Mouse (Mus musculus): ENCODE data around the gene Cep164. TPM values are rescaled to one million over a fixed set of nuclear protein-coding genes. Genes with fewer than 3 reads are reported as not detected.
A peak's percentile ranks its signal among the peaks of the same experiment; 100 is the strongest.

Gene Cep164
- polyA plus RNA-seq, 1 experiment from 2014 or later = 14.5 TPM

- peak overlapping the region; percentile 79 for H3K27ac ChIP-seq (replicated peaks)
- no peak overlapping the region for H3K9ac ChIP-seq (replicated peaks)
- H3K4me3 ChIP-seq = no peak overlapping the region
- H3K27me3 ChIP-seq = no peaks in the 10 kb centered on the region
- 10% methylated on average over 13 of the region's 13 CpGs for WGBS
- no peak overlapping the region for H3K4me2 ChIP-seq (replicated peaks)
- H3K36me3 ChIP-seq = no peaks in the 10 kb centered on the region
- peaks cover 26% of the 10 kb centered on the region for H3K4me1 ChIP-seq
- ATAC-seq (replicated peaks) = peak; percentile 78
- no peaks in the 10 kb centered on the region for H3K9me3 ChIP-seq
Observed at GRCm38 (mm10) chr9:45798467-45799164, 29.9 kb downstream of the Cep164 start.

- no peak overlapping the region for H3K27ac ChIP-seq (replicated peaks)
- WGBS = 71% methylated on average over 3 of the region's 3 CpGs
- no peak overlapping the region for H3K4me2 ChIP-seq (replicated peaks)
- no peak for ATAC-seq (replicated peaks)
- no peak overlapping the region for H3K4me3 ChIP-seq
- no peaks in the 10 kb centered on the region for H3K36me3 ChIP-seq
- no peaks in the 10 kb centered on the region for H3K27me3 ChIP-seq
- H3K4me1 ChIP-seq = peaks cover 27% of the 10 kb centered on the region
- no peaks in the 10 kb centered on the region for H3K9me3 ChIP-seq
- H3K9ac ChIP-seq (replicated peaks) = no peak overlapping the region
Observed at GRCm38 (mm10) chr9:45797271-45797670, 31.2 kb downstream of the Cep164 start.

GRCm38 (mm10) chr9:45795722-45796121 is 32.8 kb downstream of the Cep164 start:
- no peak for ATAC-seq (replicated peaks)
- H3K4me2 ChIP-seq (replicated peaks) = no peak overlapping the region
- H3K4me3 ChIP-seq = no peak overlapping the region
- H3K9ac ChIP-seq (replicated peaks) = no peak overlapping the region
- H3K36me3 ChIP-seq = peaks cover 4% of the 10 kb centered on the region; the same call in 1 of the 2 replicates
- H3K9me3 ChIP-seq = no peaks in the 10 kb centered on the region
- no peaks in the 10 kb centered on the region for H3K27me3 ChIP-seq
- peaks cover 27% of the 10 kb centered on the region for H3K4me1 ChIP-seq
- no peak overlapping the region for H3K27ac ChIP-seq (replicated peaks)
- 90% methylated on average over 5 of the region's 5 CpGs for WGBS

GRCm38 (mm10) chr9:45793697-45794096 is 34.8 kb downstream of the Cep164 start:
- no peak for ATAC-seq (replicated peaks)
- Histone ChIP-seq H3K4me2 (replicated peaks) (no peak overlapping the region), H3K4me1 (peaks cover 16% of the 10 kb centered on the region), H3K9ac (replicated peaks) (no peak overlapping the region), H3K9me3 (no peaks in the 10 kb centered on the region), H3K4me3 (no peak overlapping the region), H3K27ac (replicated peaks) (peak overlapping the region; percentile 37; the same call in 1 of the 2 replicates), H3K27me3 (no peaks in the 10 kb centered on the region), H3K36me3 (peaks cover 4% of the 10 kb centered on the region; the same call in 1 of the 2 replicates)
- WGBS = 77% methylated on average over 6 of the region's 6 CpGs

GRCm38 (mm10) chr9:45792235-45792634 is 36.3 kb downstream of the Cep164 start:
- H3K27me3 ChIP-seq = no peaks in the 10 kb centered on the region
- H3K9ac ChIP-seq (replicated peaks) = no peak overlapping the region
- H3K9me3 ChIP-seq = no peaks in the 10 kb centered on the region
- peaks cover 4% of the 10 kb centered on the region; the same call in 1 of the 2 replicates for H3K36me3 ChIP-seq
- peak overlapping the region; percentile 29 for H3K27ac ChIP-seq (replicated peaks)
- ATAC-seq (replicated peaks) = no peak
- H3K4me2 ChIP-seq (replicated peaks) = no peak overlapping the region
- no peak overlapping the region for H3K4me3 ChIP-seq
- 68% methylated on average over 1 of the region's 1 CpGs for WGBS
- 0 out of 2 replicates have a peak, but pooled peaks cover 2% of the 10 kb centered on the region for H3K4me1 ChIP-seq

- Histone ChIP-seq H3K4me3 (no peak overlapping the region), H3K9me3 (no peaks in the 10 kb centered on the region), H3K9ac (replicated peaks) (no peak overlapping the region), H3K4me2 (replicated peaks) (no peak overlapping the region), H3K27ac (replicated peaks) (no peak overlapping the region), H3K36me3 (peaks cover 4% of the 10 kb centered on the region; the same call in 1 of the 2 replicates), H3K4me1 (0 out of 2 replicates have a peak, but pooled peaks cover 2% of the 10 kb centered on the region), H3K27me3 (no peaks in the 10 kb centered on the region)
- no peak for ATAC-seq (replicated peaks)
- WGBS = 77% methylated on average over 8 of the region's 8 CpGs
Observed at GRCm38 (mm10) chr9:45791456-45792142, 36.9 kb downstream of the Cep164 start.

GRCm38 (mm10) chr9:45788405-45788804 is 40.1 kb downstream of the Cep164 start:
- no peak overlapping the region for H3K27ac ChIP-seq (replicated peaks)
- H3K4me2 ChIP-seq (replicated peaks) = no peak overlapping the region
- ATAC-seq (replicated peaks) = no peak
- no peaks in the 10 kb centered on the region for H3K27me3 ChIP-seq
- H3K36me3 ChIP-seq = peaks cover 4% of the 10 kb centered on the region; the same call in 1 of the 2 replicates
- no peaks in the 10 kb centered on the region for H3K9me3 ChIP-seq
- peaks cover 6% of the 10 kb centered on the region; the same call in 1 of the 2 replicates for H3K4me1 ChIP-seq
- H3K9ac ChIP-seq (replicated peaks) = no peak overlapping the region
- whole genome bisulfite sequencing = 61% methylated on average over 5 of the region's 5 CpGs
- no peak overlapping the region for H3K4me3 ChIP-seq

- H3K4me3 ChIP-seq = no peak overlapping the region
- no peak overlapping the region for H3K4me2 ChIP-seq (replicated peaks)
- H3K27ac ChIP-seq (replicated peaks) = no peak overlapping the region
- peaks cover 8% of the 10 kb centered on the region; the same call in 1 of the 2 replicates for H3K4me1 ChIP-seq
- ATAC-seq (replicated peaks) = no peak
- WGBS = 75% methylated on average over 6 of the region's 6 CpGs
- H3K9me3 ChIP-seq = no peaks in the 10 kb centered on the region
- no peak overlapping the region for H3K9ac ChIP-seq (replicated peaks)
- peaks cover 4% of the 10 kb centered on the region; the same call in 1 of the 2 replicates for H3K36me3 ChIP-seq
- H3K27me3 ChIP-seq = no peaks in the 10 kb centered on the region
Observed at GRCm38 (mm10) chr9:45787547-45787946, 40.9 kb downstream of the Cep164 start.

- ATAC-seq (replicated peaks) = no peak
- no peaks in the 10 kb centered on the region for H3K27me3 ChIP-seq
- 85% methylated on average over 8 of the region's 8 CpGs for WGBS
Observed at GRCm38 (mm10) chr9:45787071-45787470, 41.4 kb downstream of the Cep164 start.

GRCm38 (mm10) chr9:45783249-45784069 is 45.0 kb downstream of the Cep164 start:
- no peak overlapping the region for H3K9ac ChIP-seq (replicated peaks)
- no peaks in the 10 kb centered on the region for H3K27me3 ChIP-seq
- H3K36me3 ChIP-seq = peaks cover 8% of the 10 kb centered on the region; the same call in 1 of the 2 replicates
- no peak overlapping the region for H3K4me3 ChIP-seq
- H3K4me2 ChIP-seq (replicated peaks) = no peak overlapping the region
- WGBS = 64% methylated on average over 12 of the region's 12 CpGs
- H3K27ac ChIP-seq (replicated peaks) = peak overlapping the region; percentile 69
- H3K9me3 ChIP-seq = no peaks in the 10 kb centered on the region
- no peak for ATAC-seq (replicated peaks)
- H3K4me1 ChIP-seq = peaks cover 8% of the 10 kb centered on the region; the same call in 1 of the 2 replicates

More at GRCm38 (mm10) chr9:45787071-45787470, 41.4 kb downstream of the Cep164 start:
- H3K27ac ChIP-seq (replicated peaks) = no peak overlapping the region
- H3K4me1 ChIP-seq = peaks cover 8% of the 10 kb centered on the region; the same call in 1 of the 2 replicates
- H3K9ac ChIP-seq (replicated peaks) = no peak overlapping the region
- H3K4me3 ChIP-seq = no peak overlapping the region
- peaks cover 4% of the 10 kb centered on the region; the same call in 1 of the 2 replicates for H3K36me3 ChIP-seq
- no peaks in the 10 kb centered on the region for H3K9me3 ChIP-seq
- H3K4me2 ChIP-seq (replicated peaks) = no peak overlapping the region

GRCm38 (mm10) chr9:45779201-45779600 is 49.3 kb downstream of the Cep164 start:
- H3K4me3 ChIP-seq = no peak overlapping the region
- H3K9me3 ChIP-seq = no peaks in the 10 kb centered on the region
- H3K27ac ChIP-seq (replicated peaks) = no peak overlapping the region
- peaks cover 23% of the 10 kb centered on the region for H3K36me3 ChIP-seq
- peaks cover 8% of the 10 kb centered on the region; the same call in 1 of the 2 replicates for H3K4me1 ChIP-seq
- 81% methylated on average over 6 of the region's 6 CpGs for WGBS
- H3K27me3 ChIP-seq = no peaks in the 10 kb centered on the region
- no peak for ATAC-seq (replicated peaks)
- H3K9ac ChIP-seq (replicated peaks) = no peak overlapping the region
- no peak overlapping the region for H3K4me2 ChIP-seq (replicated peaks)

Measured in forebrain, embryonic 15.5 days (tissue).